Mouse (Mus musculus): Measurements from ENCODE around the gene Nwd1. TPM values are rescaled to one million over a fixed set of nuclear protein-coding genes. Genes with fewer than 3 reads are reported as not detected.

The Nwd1 gene
- polyA plus RNA-seq, 1 experiment: 0.05 TPM

GRCm38 (mm10) chr8:72654565-72655521, 8.3 kb downstream of the Nwd1 start:
- Histone ChIP-seq H3K36me3 (ENCODE audit: control insufficient read depth, insufficient read depth) (no peaks in the 10 kb centered on the region), H3K27me3 (ENCODE audit: control insufficient read depth, insufficient read depth, insufficient read length) (no peaks in the 10 kb centered on the region), H3ac (ENCODE audit: control insufficient read depth, insufficient read length, low read depth) (no peak overlapping the region), H3K4me3 (ENCODE audit: insufficient read depth, poor library complexity, severe bottlenecking) (no peak overlapping the region), H3K79me3 (ENCODE audit: low read depth) (no peaks in the 10 kb centered on the region), H3K79me2 (ENCODE audit: control insufficient read depth, insufficient read depth) (no peaks in the 10 kb centered on the region)
- TF ChIP-seq CTCF (IDR thresholded peaks at IDR 0.05; ENCODE audit: control insufficient read depth, insufficient read depth, insufficient read length): no peak
- TF ChIP-seq CEBPB (IDR thresholded peaks at IDR 0.05; ENCODE audit: low read depth): no peak
- no peak for TF ChIP-seq MYOG (IDR thresholded peaks at IDR 0.05; ENCODE audit: control insufficient read depth, extremely low read depth, insufficient read length)
- TF ChIP-seq FOSL1 (IDR thresholded peaks at IDR 0.05; ENCODE audit: insufficient read depth, low read length, poor library complexity, severe bottlenecking): no peak
- TF ChIP-seq MAX (IDR thresholded peaks at IDR 0.05): no peak
- TF ChIP-seq USF1 (IDR thresholded peaks at IDR 0.05; ENCODE audit: low read depth): no peak
- no peak for TF ChIP-seq MYOD1 (IDR thresholded peaks at IDR 0.05; ENCODE audit: control insufficient read depth, insufficient read length, low read depth)

- H3K36me3 ChIP-seq (ENCODE audit: control insufficient read depth, insufficient read depth): no peaks in the 10 kb centered on the region
- no peaks in the 10 kb centered on the region for H3K27me3 ChIP-seq (ENCODE audit: control insufficient read depth, insufficient read depth, insufficient read length)
- H3K79me2 ChIP-seq (ENCODE audit: control insufficient read depth, insufficient read depth): no peaks in the 10 kb centered on the region
- no peaks in the 10 kb centered on the region for H3K79me3 ChIP-seq (ENCODE audit: low read depth)
- no peak overlapping the region for H3K4me3 ChIP-seq (ENCODE audit: insufficient read depth, poor library complexity, severe bottlenecking)
- no peak overlapping the region for H3ac ChIP-seq (ENCODE audit: control insufficient read depth, insufficient read length, low read depth)
- TF ChIP-seq MYOG (IDR thresholded peaks at IDR 0.05; ENCODE audit: control insufficient read depth, extremely low read depth, insufficient read length): no peak
- no peak for TF ChIP-seq CTCF (IDR thresholded peaks at IDR 0.05; ENCODE audit: control insufficient read depth, insufficient read depth, insufficient read length)
- no peak for TF ChIP-seq MYOD1 (IDR thresholded peaks at IDR 0.05; ENCODE audit: control insufficient read depth, insufficient read length, low read depth)
- no peak for TF ChIP-seq CEBPB (IDR thresholded peaks at IDR 0.05; ENCODE audit: low read depth)
- no peak for TF ChIP-seq FOSL1 (IDR thresholded peaks at IDR 0.05; ENCODE audit: insufficient read depth, low read length, poor library complexity, severe bottlenecking)
- no peak for TF ChIP-seq USF1 (IDR thresholded peaks at IDR 0.05; ENCODE audit: low read depth)
- TF ChIP-seq MAX (IDR thresholded peaks at IDR 0.05): no peak
These were observed 9.0 kb downstream of the Nwd1 start for GRCm38 (mm10) chr8:72655522-72655912.

GRCm38 (mm10) chr8:72659967-72660366, 13.5 kb downstream of the Nwd1 start:
- Histone ChIP-seq H3K27me3 (ENCODE audit: control insufficient read depth, insufficient read depth, insufficient read length) (no peaks in the 10 kb centered on the region), H3K79me2 (ENCODE audit: control insufficient read depth, insufficient read depth) (no peaks in the 10 kb centered on the region), H3K79me3 (ENCODE audit: low read depth) (no peaks in the 10 kb centered on the region), H3K36me3 (ENCODE audit: control insufficient read depth, insufficient read depth) (no peaks in the 10 kb centered on the region), H3K4me3 (ENCODE audit: insufficient read depth, poor library complexity, severe bottlenecking) (no peak overlapping the region), H3ac (ENCODE audit: control insufficient read depth, insufficient read length, low read depth) (no peak overlapping the region)
- TF ChIP-seq MAX (IDR thresholded peaks at IDR 0.05) (no peak), USF1 (IDR thresholded peaks at IDR 0.05; ENCODE audit: low read depth) (no peak), FOSL1 (IDR thresholded peaks at IDR 0.05; ENCODE audit: insufficient read depth, low read length, poor library complexity, severe bottlenecking) (no peak), CTCF (IDR thresholded peaks at IDR 0.05; ENCODE audit: control insufficient read depth, insufficient read depth, insufficient read length) (no peak), MYOD1 (IDR thresholded peaks at IDR 0.05; ENCODE audit: control insufficient read depth, insufficient read length, low read depth) (no peak), CEBPB (IDR thresholded peaks at IDR 0.05; ENCODE audit: low read depth) (no peak), MYOG (IDR thresholded peaks at IDR 0.05; ENCODE audit: control insufficient read depth, extremely low read depth, insufficient read length) (no peak)

- TF ChIP-seq USF1 (IDR thresholded peaks at IDR 0.05; ENCODE audit: low read depth) (no peak), MAX (IDR thresholded peaks at IDR 0.05) (no peak), MYOD1 (IDR thresholded peaks at IDR 0.05; ENCODE audit: control insufficient read depth, insufficient read length, low read depth) (no peak), FOSL1 (IDR thresholded peaks at IDR 0.05; ENCODE audit: insufficient read depth, low read length, poor library complexity, severe bottlenecking) (no peak), CTCF (IDR thresholded peaks at IDR 0.05; ENCODE audit: control insufficient read depth, insufficient read depth, insufficient read length) (no peak), CEBPB (IDR thresholded peaks at IDR 0.05; ENCODE audit: low read depth) (no peak), MYOG (IDR thresholded peaks at IDR 0.05; ENCODE audit: control insufficient read depth, extremely low read depth, insufficient read length) (no peak)
- no peaks in the 10 kb centered on the region for H3K27me3 ChIP-seq (ENCODE audit: control insufficient read depth, insufficient read depth, insufficient read length)
- no peak overlapping the region for H3K4me3 ChIP-seq (ENCODE audit: insufficient read depth, poor library complexity, severe bottlenecking)
- no peaks in the 10 kb centered on the region for H3K79me2 ChIP-seq (ENCODE audit: control insufficient read depth, insufficient read depth)
- H3K79me3 ChIP-seq (ENCODE audit: low read depth): no peaks in the 10 kb centered on the region
- H3K36me3 ChIP-seq (ENCODE audit: control insufficient read depth, insufficient read depth): no peaks in the 10 kb centered on the region
- H3ac ChIP-seq (ENCODE audit: control insufficient read depth, insufficient read length, low read depth): no peak overlapping the region
These were observed 17.7 kb downstream of the Nwd1 start for GRCm38 (mm10) chr8:72664107-72664652.

- TF ChIP-seq CTCF (IDR thresholded peaks at IDR 0.05; ENCODE audit: control insufficient read depth, insufficient read depth, insufficient read length) (no peak), FOSL1 (IDR thresholded peaks at IDR 0.05; ENCODE audit: insufficient read depth, low read length, poor library complexity, severe bottlenecking) (no peak), MYOD1 (IDR thresholded peaks at IDR 0.05; ENCODE audit: control insufficient read depth, insufficient read length, low read depth) (no peak), MAX (IDR thresholded peaks at IDR 0.05) (no peak), USF1 (IDR thresholded peaks at IDR 0.05; ENCODE audit: low read depth) (no peak), MYOG (IDR thresholded peaks at IDR 0.05; ENCODE audit: control insufficient read depth, extremely low read depth, insufficient read length) (no peak)
- H3K36me3 ChIP-seq (ENCODE audit: control insufficient read depth, insufficient read depth): no peaks in the 10 kb centered on the region
- H3K79me3 ChIP-seq (ENCODE audit: low read depth): no peaks in the 10 kb centered on the region
- no peaks in the 10 kb centered on the region for H3K79me2 ChIP-seq (ENCODE audit: control insufficient read depth, insufficient read depth)
- no peak overlapping the region for H3ac ChIP-seq (ENCODE audit: control insufficient read depth, insufficient read length, low read depth)
- no peaks in the 10 kb centered on the region for H3K27me3 ChIP-seq (ENCODE audit: control insufficient read depth, insufficient read depth, insufficient read length)
- H3K4me3 ChIP-seq (ENCODE audit: insufficient read depth, poor library complexity, severe bottlenecking): no peak overlapping the region
These were observed 18.2 kb downstream of the Nwd1 start for GRCm38 (mm10) chr8:72664757-72665156.

Data from C2C12 (cell line).